Mouse (Mus musculus) forebrain, embryonic 11.5 days (tissue): ENCODE measurements around the gene Gimap8. TPM values are rescaled to one million over a fixed set of nuclear protein-coding genes. Genes with fewer than 3 reads are reported as not detected.

ENCODE experiments used
- ATAC-seq: fragments of 200-750 bp; cut with Nextera tagmentation; replicated peaks from 2 replicates; pipeline ENCODE4 v1.8.0; 2017; ENCODE audit warnings: moderate TSS enrichment; ENCODE audit not compliant: low FRiP score
- DNase-seq: peaks from one replicate; pipeline ENCODE4 v3.0.0-alpha.2; 2017; ENCODE audit warnings: low spot score
- H3K27ac ChIP-seq: fragments of 300-500 bp; sonication (generic); 2 replicates; pipeline ENCODE4 v1.5.1; 2014; ENCODE audit warnings: low read depth, low read length
- H3K27me3 ChIP-seq: fragments of 300-500 bp; sonication (generic); 2 replicates; pipeline ENCODE4 v1.6.1; 2014; ENCODE audit warnings: mild to moderate bottlenecking, low read length, mixed read lengths; ENCODE audit not compliant: control insufficient read depth, insufficient read depth
- H3K36me3 ChIP-seq: fragments of 300-500 bp; sonication (generic); 2 replicates; pipeline ENCODE4 v1.6.1; 2014; ENCODE audit warnings: mild to moderate bottlenecking, low read length, moderate library complexity, mixed read lengths; ENCODE audit not compliant: control insufficient read depth, insufficient read depth
- H3K4me1 ChIP-seq: fragments of 300-500 bp; sonication (generic); replicated peaks from 2 replicates; pipeline ENCODE4 v1.6.1; 2014; ENCODE audit warnings: low read length, mixed read lengths; ENCODE audit not compliant: control insufficient read depth, insufficient read depth
- H3K4me2 ChIP-seq: fragments of 300-500 bp; sonication (generic); 2 replicates; pipeline ENCODE4 v1.6.1; 2014; ENCODE audit warnings: low read depth, mild to moderate bottlenecking, low read length, moderate library complexity, mixed read lengths; ENCODE audit not compliant: severe bottlenecking
- H3K4me3 ChIP-seq: fragments of 300-500 bp; sonication (generic); 2 replicates; pipeline ENCODE4 v1.5.1; 2014; ENCODE audit warnings: low read depth, low read length
- H3K9ac ChIP-seq: fragments of 300-500 bp; sonication (generic); 2 replicates; pipeline ENCODE4 v1.6.1; 2014; ENCODE audit warnings: low read length
- H3K9me3 ChIP-seq: fragments of 300-500 bp; sonication (generic); 2 replicates; pipeline ENCODE4 v1.6.1; 2016; ENCODE audit warnings: low read length, mixed read lengths; ENCODE audit not compliant: control insufficient read depth
- WGBS: fragments of 180-500 bp; shearing (Covaris S2); extraction: QIAGEN DNeasy Blood & Tissue Kit; methylation state at CpG from one replicate; pipeline ENCODE4 v1.1.7; 2014; 5-methylcytosine and 5-hydroxymethylcytosine counted together
- polyA plus RNA-seq: library from polyadenylated mRNA; unstranded; fragments of >200 nt; fragmentation: Nextera tagmentation; extraction: Ambion mirVana; gene quantifications from 2 replicates; pipeline ENCODE4 v1.2.1, GENCODE M21; 2014

Gimap8 gene
- polyA plus RNA-seq, 1 experiment from 2014 or later: 0.16 TPM

DNA sequence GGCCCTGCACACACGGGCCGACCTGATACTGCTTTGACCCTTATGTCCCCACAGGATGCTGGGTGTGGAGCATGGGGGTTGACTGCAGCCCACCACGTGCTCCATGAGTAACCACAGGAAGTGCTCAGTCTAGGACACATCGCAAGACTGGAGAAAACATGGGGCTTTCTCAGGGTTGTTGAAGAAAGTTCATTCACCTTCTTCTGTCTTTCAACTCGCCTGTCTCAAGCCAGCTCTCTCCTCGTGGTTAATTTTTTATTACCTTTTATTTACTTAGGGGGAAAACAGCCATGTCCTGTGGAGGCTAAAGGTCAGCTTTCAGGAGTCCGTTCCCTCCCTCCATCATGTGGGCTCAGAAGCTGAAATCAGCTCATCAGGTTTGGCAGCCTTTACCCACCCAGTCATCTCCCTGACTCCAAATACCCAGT lies 19.1 kb downstream of the Gimap8 start:
- no peak for ATAC-seq
- Histone ChIP-seq H3K4me1 (no peaks in the 10 kb centered on the region), H3K27me3 (no peaks in the 10 kb centered on the region), H3K4me2 (no peak overlapping the region), H3K9me3 (no peaks in the 10 kb centered on the region), H3K9ac (no peak overlapping the region), H3K27ac (no peak overlapping the region), H3K36me3 (no peaks in the 10 kb centered on the region), H3K4me3 (no peak overlapping the region)
- 75% methylated on average over 7 of the region's 7 CpGs for WGBS
- DNase-seq: no peak

DNA sequence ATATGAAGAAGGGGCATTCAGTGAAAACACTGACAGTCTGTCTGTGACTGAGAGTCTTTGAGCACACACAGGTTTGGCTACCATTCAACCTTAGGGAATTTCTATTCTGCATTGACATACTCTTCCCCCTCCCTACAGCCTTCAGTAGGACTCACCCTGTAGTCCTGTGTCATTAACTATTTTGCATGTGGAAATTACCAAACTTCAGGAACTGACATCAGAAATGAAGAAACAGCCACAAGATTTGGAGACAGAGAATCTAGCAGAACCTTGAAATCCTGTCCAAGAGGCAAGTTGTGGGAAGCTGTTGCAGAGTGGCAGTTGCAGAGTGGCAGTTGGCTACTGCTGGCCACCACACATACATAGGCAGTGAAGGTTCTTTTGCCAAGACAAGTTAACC lies 21.0 kb downstream of the Gimap8 start:
- Histone ChIP-seq H3K36me3 (no peaks in the 10 kb centered on the region), H3K9me3 (no peaks in the 10 kb centered on the region), H3K27ac (no peak overlapping the region), H3K4me3 (no peak overlapping the region), H3K27me3 (no peaks in the 10 kb centered on the region), H3K9ac (no peak overlapping the region), H3K4me1 (no peaks in the 10 kb centered on the region), H3K4me2 (no peak overlapping the region)
- no peak for DNase-seq
- no peak for ATAC-seq

DNA sequence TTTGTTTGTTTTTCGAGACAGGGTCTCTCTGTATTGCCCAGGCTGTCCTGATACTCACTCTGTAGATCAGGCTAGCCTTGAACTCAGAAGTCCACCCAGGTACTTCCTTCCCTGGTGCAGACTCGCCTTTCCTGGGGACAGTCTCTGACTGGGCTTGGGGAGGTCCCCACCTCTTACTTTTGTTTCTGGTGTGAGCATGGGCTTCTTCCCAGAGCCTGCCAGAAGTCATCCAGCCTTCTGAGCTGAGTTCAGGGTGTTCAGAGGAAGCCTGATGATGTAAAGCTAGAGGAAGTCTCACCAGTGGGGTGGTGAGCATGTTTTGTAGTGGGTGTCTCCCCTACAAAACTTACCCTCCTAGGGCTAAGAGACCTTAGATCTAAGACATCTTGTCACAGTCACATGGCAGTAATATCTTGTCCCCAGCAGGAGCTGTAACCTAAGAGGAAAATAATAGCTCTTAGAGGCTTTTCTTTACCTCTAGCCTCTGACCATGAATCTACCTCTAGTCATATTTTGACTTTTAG lies 22.5 kb downstream of the Gimap8 start:
- Histone ChIP-seq H3K27ac (no peak overlapping the region), H3K4me3 (no peak overlapping the region), H3K27me3 (no peaks in the 10 kb centered on the region), H3K4me2 (no peak overlapping the region), H3K36me3 (no peaks in the 10 kb centered on the region), H3K9ac (no peak overlapping the region), H3K4me1 (no peaks in the 10 kb centered on the region), H3K9me3 (no peaks in the 10 kb centered on the region)
- DNase-seq: no peak
- 75% methylated on average over 2 of the region's 2 CpGs for WGBS
- ATAC-seq: no peak

- 95% methylated on average over 9 of the region's 9 CpGs for whole genome bisulfite sequencing
- Histone ChIP-seq H3K27ac (no peak overlapping the region), H3K27me3 (no peaks in the 10 kb centered on the region), H3K4me1 (no peaks in the 10 kb centered on the region), H3K9me3 (no peaks in the 10 kb centered on the region), H3K4me2 (no peak overlapping the region), H3K4me3 (no peak overlapping the region), H3K36me3 (no peaks in the 10 kb centered on the region), H3K9ac (no peak overlapping the region)
- no peak for DNase-seq
- ATAC-seq: no peak
Observed at GRCm38 (mm10) chr6:48674291-48675058, 27.4 kb downstream of the Gimap8 start.

GRCm38 (mm10) chr6:48675400-48675930 lies 28.4 kb downstream of the Gimap8 start:
- DNase-seq: no peak
- Histone ChIP-seq H3K4me1 (no peaks in the 10 kb centered on the region), H3K27ac (no peak overlapping the region), H3K9me3 (no peaks in the 10 kb centered on the region), H3K9ac (no peak overlapping the region), H3K36me3 (no peaks in the 10 kb centered on the region), H3K4me2 (no peak overlapping the region), H3K4me3 (no peak overlapping the region), H3K27me3 (no peaks in the 10 kb centered on the region)
- 44% methylated on average over 10 of the region's 10 CpGs for WGBS
- no peak for ATAC-seq

DNA sequence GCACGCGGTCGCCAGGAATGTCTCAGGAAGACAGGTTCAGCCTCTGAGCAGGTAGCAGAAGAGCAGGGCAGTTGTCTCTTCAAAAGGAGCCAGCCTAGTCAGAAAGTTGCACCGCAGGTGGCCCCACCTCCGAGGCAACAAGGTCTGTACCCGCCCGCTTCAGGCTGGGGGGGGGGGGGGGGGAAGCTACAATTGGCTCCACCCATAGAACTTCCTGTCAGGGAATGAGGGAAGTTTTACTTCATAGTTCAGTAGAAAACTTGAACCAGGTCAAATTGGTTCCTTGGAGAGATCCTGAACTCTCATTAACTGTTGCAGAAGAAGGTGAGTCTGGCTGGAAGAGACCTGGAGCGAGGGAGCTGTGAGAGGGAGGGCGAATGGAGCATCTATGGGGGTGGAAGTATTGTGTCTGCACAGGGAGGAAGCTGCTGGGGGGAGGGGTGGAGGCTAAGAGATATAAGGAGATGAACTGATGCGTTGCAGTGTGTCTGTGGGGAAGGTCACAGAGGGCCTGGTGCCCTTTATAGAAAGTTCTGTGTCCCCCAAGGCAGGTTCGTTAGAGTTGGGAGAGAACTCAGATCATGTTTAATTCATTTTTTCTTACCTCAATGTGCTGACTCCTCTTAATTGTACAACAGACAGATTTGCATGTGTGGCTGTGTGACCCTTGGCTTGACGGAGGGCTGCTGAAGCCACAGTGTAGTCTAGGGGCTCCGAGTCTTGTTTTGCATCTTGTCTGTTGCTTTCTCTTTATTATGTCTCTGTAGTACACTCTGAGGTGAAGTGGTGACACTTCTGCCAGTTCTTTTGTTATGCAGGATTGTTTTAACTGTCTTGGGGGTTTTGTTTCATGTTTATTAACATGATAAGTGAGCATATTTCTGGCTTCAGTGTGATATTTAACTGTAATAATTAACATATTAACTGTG lies 29.2 kb downstream of the Gimap8 start, which contains the start of gene Gimap9:
TSS of gene Gimap9 (plus strand) at position 199 of the 929 bp plus-strand sequence.
- Histone ChIP-seq H3K9ac (no peak within 1 kb of the TSS), H3K4me2 (no peak within 1 kb of the TSS), H3K4me3 (no peak within 1 kb of the TSS), H3K27ac (no peak within 1 kb of the TSS), H3K4me1 (no peaks in the 10 kb centered on the region), H3K36me3 (no peaks in the 10 kb centered on the region), H3K27me3 (no peaks in the 10 kb centered on the region), H3K9me3 (no peaks in the 10 kb centered on the region)
- ATAC-seq (no peak), DNase-seq (peak; percentile 53)
- WGBS: 27% methylated on average over 11 of the region's 13 CpGs

DNA sequence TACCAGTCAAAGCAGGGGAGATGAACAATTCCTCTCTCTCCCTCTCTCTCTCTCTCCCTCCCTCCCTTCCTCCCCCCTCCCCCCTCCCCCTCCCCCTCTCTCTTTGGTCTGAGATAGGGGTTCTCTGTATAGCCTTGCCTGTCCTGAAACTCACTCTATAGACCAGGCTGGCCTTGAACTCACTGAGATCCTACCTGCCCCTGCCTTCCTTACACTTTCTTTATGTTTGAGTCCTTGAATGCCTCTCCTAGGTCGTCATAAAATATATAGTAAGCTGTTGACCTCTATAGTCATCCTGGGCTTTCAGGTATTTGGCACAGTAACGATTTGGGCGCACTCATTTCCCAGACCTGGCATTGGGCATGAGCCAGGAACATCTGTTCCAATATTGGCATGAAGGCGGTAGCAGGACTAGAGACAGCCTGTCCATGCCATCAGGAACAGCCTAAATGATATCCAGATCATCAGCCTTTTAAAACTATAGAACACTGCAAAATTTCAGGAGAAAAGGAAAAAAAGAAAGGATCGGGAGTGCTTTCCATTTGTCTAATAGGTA lies 29.9 kb downstream of the Gimap8 start:
- no peaks in the 10 kb centered on the region for H3K27me3 ChIP-seq
- no peaks in the 10 kb centered on the region for H3K36me3 ChIP-seq
- H3K27ac ChIP-seq: no peak overlapping the region
- no peaks in the 10 kb centered on the region for H3K9me3 ChIP-seq
- no peak overlapping the region for H3K4me2 ChIP-seq
- H3K9ac ChIP-seq: no peak overlapping the region
- H3K4me1 ChIP-seq: no peaks in the 10 kb centered on the region
- WGBS: 86% methylated on average over 5 of the region's 5 CpGs
- no peak for DNase-seq
- H3K4me3 ChIP-seq: no peak overlapping the region
- ATAC-seq: no peak
